Mouse (Mus musculus) brain, adult 2 months (tissue): Measurements from ENCODE around the gene Ttc4.

Experiments used
- DNase-seq: peaks from one replicate; pipeline ENCODE4 v3.0.0; 2011; ENCODE audit warnings: low read depth, low spot score

Ttc4 gene

DNA sequence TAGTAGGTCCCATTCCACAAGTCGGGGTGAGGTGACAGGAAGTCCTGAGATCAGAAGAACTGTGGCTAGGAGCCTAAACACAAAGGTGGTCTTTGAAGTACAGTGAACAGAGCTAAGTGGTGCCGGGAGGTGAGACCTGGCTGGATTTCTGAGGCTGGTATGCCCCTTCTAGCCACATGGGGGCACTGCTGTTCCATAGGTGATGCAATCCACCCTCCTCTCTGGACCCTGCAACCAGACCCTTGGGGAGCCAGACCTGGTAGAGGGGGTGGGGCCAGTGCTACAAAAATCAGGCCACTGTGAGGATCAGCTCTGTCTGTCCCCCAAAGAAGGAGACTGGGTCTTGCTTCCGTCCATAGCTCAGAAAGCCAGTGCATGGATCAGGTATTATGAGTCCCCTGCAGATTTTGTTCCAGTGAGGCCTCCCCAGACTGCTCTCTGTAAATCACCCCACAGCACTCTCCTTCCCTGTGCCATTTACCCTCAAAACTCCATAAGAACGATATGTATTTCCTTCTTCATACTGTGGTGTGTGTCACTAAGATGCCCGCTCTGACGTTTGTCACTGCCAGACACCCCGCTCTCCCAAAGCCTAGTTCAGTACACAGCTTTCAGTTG lies 64.5 kb downstream of the Ttc4 start:
- DNase-seq: peak; percentile 77

DNA sequence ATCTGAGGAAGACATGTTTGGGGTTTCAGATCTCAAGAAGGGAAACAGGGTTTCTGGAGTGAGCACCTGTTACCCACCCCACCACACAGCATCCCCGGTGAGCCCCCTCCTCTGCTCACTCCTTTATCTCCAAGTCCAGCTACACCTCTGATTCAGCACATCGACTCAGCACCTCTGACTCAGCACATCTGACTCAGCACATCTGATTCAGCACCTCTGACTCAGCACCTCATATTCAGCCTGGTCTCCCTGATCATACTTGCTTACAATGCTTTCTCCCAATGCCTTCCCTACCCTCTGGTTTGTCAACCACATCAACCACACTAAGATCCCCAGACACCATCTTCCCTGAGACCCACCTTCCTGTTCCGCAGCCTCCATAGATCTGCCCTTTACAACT lies 65.2 kb downstream of the Ttc4 start:
- DNase-seq: peak; percentile 71

DNA sequence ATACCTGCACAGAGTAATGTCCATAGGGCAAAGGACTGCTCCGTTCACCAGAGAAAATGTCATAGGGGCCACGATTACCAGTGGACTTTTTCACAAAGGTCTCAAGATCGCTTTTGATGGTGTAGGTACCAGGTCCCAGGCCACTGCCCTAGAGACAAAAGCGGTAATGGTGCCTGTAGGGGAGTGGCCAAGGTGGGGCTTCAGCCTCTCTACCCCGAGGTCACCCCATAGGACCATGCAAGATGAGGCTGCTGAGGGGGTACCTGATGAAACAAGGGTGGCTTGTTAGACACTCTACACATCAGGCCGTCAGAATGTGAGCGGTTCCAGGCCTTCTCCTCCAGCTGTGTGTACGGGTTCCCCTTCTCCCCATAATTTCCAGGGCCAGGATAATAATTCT lies 65.6 kb downstream of the Ttc4 start:
- no peak for DNase-seq
